Mouse (Mus musculus): ENCODE measurements around the gene Lpcat2b.

- TF ChIP-seq CTCF (IDR thresholded peaks at IDR 0.05; ENCODE audit: insufficient read depth, low read depth, low read length) (no peak), POLR2A (IDR thresholded peaks at IDR 0.05; ENCODE audit: insufficient read depth, low read depth, low read length) (no peak)
Observed at GRCm38 (mm10) chr5:107434001-107434400, 2.7 kb downstream of the Lpcat2b start.

Data from olfactory bulb, adult 2 months (tissue).